Mouse (Mus musculus): Measurements from ENCODE around the gene Col9a1.

Col9a1 gene

GRCm38 (mm10) chr1:24294979-24295942 lies 117.9 kb downstream of the Col9a1 start:
- no peak for DNase-seq (ENCODE audit: low spot score)

- no peak for DNase-seq (ENCODE audit: low spot score)
Measured at GRCm38 (mm10) chr1:24300700-24301099, 123.3 kb downstream of the Col9a1 start.
